18 mouse cellular contexts compared by ENCODE assay signal in genomic region chr7:144139691-144140090, GRCm38 (mm10).
"Had no signal": no experiment of that assay in that cellular context is flagged by ENCODE, and none has a peak within 500 bp of the region (broad histone marks: within the 10 kb centered on the region; RNA-seq: fewer than 3 reads in every experiment).

No protein-coding gene starts in this region.

- H3K27me3 ChIP-seq: limb, embryonic 13.5 days; liver, embryonic 12.5 days; liver, embryonic 15.5 days; lung, embryonic 15.5 days; neural tube, embryonic 13.5 days had no signal

- ATAC-seq: intestine, postnatal 0 days; liver, embryonic 12.5 days had no signal

- H3K9ac ChIP-seq: limb, embryonic 13.5 days; liver, embryonic 12.5 days; liver, embryonic 15.5 days; lung, embryonic 15.5 days; neural tube, embryonic 13.5 days had no signal

- H3K36me3 ChIP-seq: limb, embryonic 10.5 days; limb, embryonic 13.5 days; liver, embryonic 12.5 days; liver, embryonic 15.5 days; lung, embryonic 15.5 days; midbrain, embryonic 10.5 days; neural tube, embryonic 13.5 days had no signal

- DNase-seq: kidney, postnatal 14 days; kidney, postnatal 4 days; liver; lung, adult 18-20 months; lung, postnatal 10 days; lung, postnatal 36 days; midbrain, embryonic 14.5 days; right cerebral cortex, postnatal 25 days; thymus, postnatal 36 days had no signal

- H3K4me3 ChIP-seq: limb, embryonic 10.5 days; limb, embryonic 13.5 days; liver, embryonic 12.5 days; liver, embryonic 15.5 days; lung, embryonic 15.5 days; megakaryocyte, embryonic 14.5 days; midbrain, embryonic 10.5 days; neural tube, embryonic 13.5 days had no signal

- H3K9me3 ChIP-seq: limb, embryonic 10.5 days; limb, embryonic 13.5 days; liver, embryonic 12.5 days; liver, embryonic 15.5 days; lung, embryonic 15.5 days; megakaryocyte, embryonic 14.5 days; midbrain, embryonic 10.5 days; neural tube, embryonic 13.5 days had no signal

- H3K27ac ChIP-seq: limb, embryonic 10.5 days; limb, embryonic 13.5 days; liver, embryonic 12.5 days; liver, embryonic 15.5 days; lung, embryonic 15.5 days; midbrain, embryonic 10.5 days; neural tube, embryonic 13.5 days had no signal

- H3K4me2 ChIP-seq: limb, embryonic 13.5 days; liver, embryonic 12.5 days; liver, embryonic 15.5 days; lung, embryonic 15.5 days; neural tube, embryonic 13.5 days had no signal

- H3K4me1 ChIP-seq: limb, embryonic 10.5 days; limb, embryonic 13.5 days; liver, embryonic 12.5 days; liver, embryonic 15.5 days; lung, embryonic 15.5 days; megakaryocyte, embryonic 14.5 days had no signal
